Mouse (Mus musculus) heart, embryonic 12.5 days (tissue): ENCODE data around the gene Pdik1l. TPM values are rescaled to one million over a fixed set of nuclear protein-coding genes. Genes with fewer than 3 reads are reported as not detected.

ENCODE experiments used
- ATAC-seq: fragments of 200-750 bp; cut with Nextera tagmentation; 2 replicates; pipeline ENCODE4 v1.8.0; 2017; ENCODE audit warnings: moderate TSS enrichment, moderate library complexity; ENCODE audit not compliant: insufficient number of reproducible peaks, low FRiP score
- H3K27ac ChIP-seq: fragments of 300-500 bp; sonication (generic); 2 replicates; pipeline ENCODE4 v1.5.1; 2016; ENCODE audit warnings: mild to moderate bottlenecking, moderate library complexity; ENCODE audit not compliant: poor library complexity, severe bottlenecking
- H3K27me3 ChIP-seq: fragments of 300-500 bp; sonication (generic); replicated peaks from 2 replicates; pipeline ENCODE4 v1.6.1; 2016; ENCODE audit warnings: mild to moderate bottlenecking, moderate library complexity
- H3K36me3 ChIP-seq: fragments of 300-500 bp; sonication (generic); 2 replicates; pipeline ENCODE4 v1.6.1; 2016; ENCODE audit warnings: mild to moderate bottlenecking, moderate library complexity
- H3K4me1 ChIP-seq: fragments of 300-500 bp; sonication (generic); replicated peaks from 2 replicates; pipeline ENCODE4 v1.6.1; 2016; ENCODE audit warnings: mild to moderate bottlenecking
- H3K4me2 ChIP-seq: fragments of 300-500 bp; sonication (generic); 2 replicates; pipeline ENCODE4 v1.6.1; 2016; ENCODE audit warnings: mild to moderate bottlenecking, moderate library complexity
- H3K4me3 ChIP-seq: fragments of 300-500 bp; sonication (generic); 2 replicates; pipeline ENCODE4 v1.5.1; 2016; ENCODE audit warnings: mild to moderate bottlenecking
- H3K9ac ChIP-seq: fragments of 300-500 bp; sonication (generic); 2 replicates; pipeline ENCODE4 v1.6.1; 2016; ENCODE audit warnings: mild to moderate bottlenecking, moderate library complexity
- H3K9me3 ChIP-seq: fragments of 300-500 bp; sonication (generic); replicated peaks from 2 replicates; pipeline ENCODE4 v1.6.1; 2016; ENCODE audit warnings: mild to moderate bottlenecking, moderate library complexity
- WGBS: fragments of 180-500 bp; shearing (Covaris S2); methylation state at CpG from one replicate; pipeline ENCODE4 v1.1.7; 2016; 5-methylcytosine and 5-hydroxymethylcytosine counted together
- polyA plus RNA-seq: library from polyadenylated mRNA; unstranded; fragments of >200 nt; fragmentation: Nextera tagmentation; extraction: Ambion mirVana; gene quantifications from 2 replicates; pipeline ENCODE4 v1.2.1, GENCODE M21; 2016

Pdik1l gene
- polyA plus RNA-seq, 1 experiment from 2014 or later: 18.1 TPM

- Histone ChIP-seq H3K4me2 (no peak overlapping the region), H3K36me3 (no peaks in the 10 kb centered on the region), H3K9me3 (no peaks in the 10 kb centered on the region), H3K4me1 (peaks cover 20% of the 10 kb centered on the region), H3K9ac (no peak overlapping the region), H3K27ac (no peak overlapping the region), H3K4me3 (no peak overlapping the region), H3K27me3 (peaks cover 29% of the 10 kb centered on the region)
- WGBS: 65% methylated on average over 5 of the region's 5 CpGs
- no peak for ATAC-seq
Measured at GRCm38 (mm10) chr4:134234876-134235275, 52.8 kb downstream of the Pdik1l start.

- 30% methylated on average over 8 of the region's 8 CpGs for WGBS
- Histone ChIP-seq H3K27me3 (peaks cover 20% of the 10 kb centered on the region; the same call in 1 of the 2 replicates), H3K36me3 (no peaks in the 10 kb centered on the region), H3K4me3 (no peak overlapping the region), H3K9ac (no peak overlapping the region), H3K27ac (no peak overlapping the region), H3K4me2 (no peak overlapping the region), H3K9me3 (no peaks in the 10 kb centered on the region), H3K4me1 (0 out of 2 replicates have a peak, but pooled peaks cover 4% of the 10 kb centered on the region)
- ATAC-seq: no peak
Measured at GRCm38 (mm10) chr4:134230431-134230830, 57.3 kb downstream of the Pdik1l start.

GRCm38 (mm10) chr4:134227194-134227593, 60.5 kb downstream of the Pdik1l start, which contains the start of gene Catsper4:
Gene Catsper4, minus strand, starts transcription at chr4:134227383.
- Histone ChIP-seq H3K9ac (no peak within 1 kb of the TSS), H3K9me3 (no peaks in the 10 kb centered on the region), H3K27ac (no peak within 1 kb of the TSS), H3K4me2 (no peak within 1 kb of the TSS), H3K4me3 (no peak within 1 kb of the TSS), H3K4me1 (0 out of 2 replicates have a peak, but pooled peaks cover 4% of the 10 kb centered on the region), H3K27me3 (0 out of 2 replicates have a peak, but pooled peaks cover 8% of the 10 kb centered on the region), H3K36me3 (no peaks in the 10 kb centered on the region)
- ATAC-seq: no peak
- WGBS: 64% methylated on average over 8 of the region's 8 CpGs

Other genes with a start within 250 kb of the Pdik1l start
- not detected in 2 replicates for gene Zfp683, start 234.1 kb downstream of the Pdik1l start, polyA plus RNA-seq
- gene Crybg2, start 227.1 kb downstream of the Pdik1l start, polyA plus RNA-seq: 0.41 and 0.51 TPM in 2 replicates
- 4.3 and 5.7 TPM in 2 replicates for gene Cd52, start 192.8 kb downstream of the Pdik1l start, polyA plus RNA-seq
- gene Ubxn11, start 185.3 kb downstream of the Pdik1l start, polyA plus RNA-seq: 2.2 and 2.7 TPM in 2 replicates
- gene Sh3bgrl3, start 159.1 kb downstream of the Pdik1l start, polyA plus RNA-seq: 179 and 190 TPM in 2 replicates
- 29.5 and 30.1 TPM in 2 replicates for gene Cep85, start 100.8 kb downstream of the Pdik1l start, polyA plus RNA-seq
- gene Gm7534, start 84.9 kb downstream of the Pdik1l start, polyA plus RNA-seq: not detected in 2 replicates
- not detected in 2 replicates for gene Catsper4, start 60.5 kb downstream of the Pdik1l start, polyA plus RNA-seq
- 0.61 and 1.4 TPM in 2 replicates for gene Cnksr1, start 49.5 kb downstream of the Pdik1l start, polyA plus RNA-seq
- gene E130218I03Rik, start 44.2 kb downstream of the Pdik1l start, polyA plus RNA-seq: 0.23 and 0.51 TPM in 2 replicates
- 11.2 and 12.3 TPM in 2 replicates for gene Zfp593, start 42.3 kb downstream of the Pdik1l start, polyA plus RNA-seq
- gene Gm30191, start 41.0 kb downstream of the Pdik1l start, polyA plus RNA-seq: not detected in 2 replicates
- 4.5 TPM in 2 replicates for gene Grrp1, start 33.8 kb downstream of the Pdik1l start, polyA plus RNA-seq
- 90.7 and 93.9 TPM in 2 replicates for gene Trim63, start 27.2 kb upstream of the Pdik1l start, polyA plus RNA-seq
- gene Slc30a2, start 55.3 kb upstream of the Pdik1l start, polyA plus RNA-seq: 0.42 and 0.44 TPM in 2 replicates
- 3.1 TPM in 2 replicates for gene Extl1, start 96.0 kb upstream of the Pdik1l start, polyA plus RNA-seq
- gene Pafah2, start 108.4 kb upstream of the Pdik1l start, polyA plus RNA-seq: 10.1 and 10.7 TPM in 2 replicates
- gene Stmn1, start 180.4 kb upstream of the Pdik1l start, polyA plus RNA-seq: 924 and 950 TPM in 2 replicates
- gene Paqr7, start 208.8 kb upstream of the Pdik1l start, polyA plus RNA-seq: 12.3 and 12.9 TPM in 2 replicates
- gene Aunip, start 223.1 kb upstream of the Pdik1l start, polyA plus RNA-seq: 11.4 and 12.0 TPM in 2 replicates
- 151 and 156 TPM in 2 replicates for gene Mtfr1l, start 247.5 kb upstream of the Pdik1l start, polyA plus RNA-seq